Mouse (Mus musculus): ENCODE data around the gene Pth1r.

DNA sequence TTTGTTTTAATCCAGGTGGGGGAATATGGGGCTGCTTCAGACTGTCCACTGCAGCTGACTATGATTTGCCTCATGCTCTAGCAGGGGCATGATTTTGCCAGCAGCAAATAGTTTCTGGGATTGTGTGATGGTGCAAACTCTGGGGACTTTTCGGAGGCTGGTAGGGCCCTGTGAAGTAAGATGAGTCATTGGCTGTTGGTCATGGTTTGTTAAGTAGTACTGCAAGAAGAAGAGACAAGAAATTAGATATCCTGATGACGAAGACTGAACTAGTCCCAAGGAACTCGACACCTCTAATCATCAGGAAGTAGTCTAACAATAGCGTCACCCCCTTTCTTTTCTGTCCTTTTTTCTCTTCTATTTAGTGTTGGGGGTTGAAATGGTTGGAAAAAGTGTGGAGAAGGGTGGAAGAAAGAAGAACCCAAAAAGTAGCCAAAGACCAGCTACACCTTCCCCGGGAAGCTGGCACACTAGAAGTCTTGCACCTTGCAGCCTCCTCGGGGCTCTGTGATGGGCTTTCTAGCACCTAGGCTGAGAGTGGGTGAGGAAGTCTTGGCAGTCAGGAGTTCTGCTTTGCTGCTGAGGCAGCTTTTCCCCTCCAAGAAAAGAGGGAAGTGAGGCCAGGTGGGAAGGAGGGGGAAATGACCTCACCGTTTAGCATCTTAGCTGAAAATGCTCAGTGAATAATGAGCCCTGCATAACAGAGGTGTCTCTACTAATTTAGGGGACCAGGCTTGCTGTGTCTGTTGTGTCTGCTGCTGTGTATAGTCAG lies 66.0 kb downstream of the Pth1r start:
- no peak for TF ChIP-seq CTCF (IDR thresholded peaks at IDR 0.05; ENCODE audit: insufficient read depth, low read length)
- no peak for TF ChIP-seq POLR2A (IDR thresholded peaks at IDR 0.05; ENCODE audit: borderline replicate concordance, extremely low read depth, low read depth, low read length)

Measured in lung, adult 2 months (tissue).